Mouse (Mus musculus): ENCODE measurements around the gene Kcnq4. TPM values are rescaled to one million over a fixed set of nuclear protein-coding genes. Genes with fewer than 3 reads are reported as not detected.

The Kcnq4 gene
- polyA plus RNA-seq, 1 experiment: not detected

- H3K4me3 ChIP-seq (replicated peaks): no peak overlapping the region
- TF ChIP-seq TAL1 (IDR thresholded peaks at IDR 0.05; ENCODE audit: low read length): no peak
- no peaks in the 10 kb centered on the region for H3K9me3 ChIP-seq (ENCODE audit: control insufficient read depth, low read length)
- peaks cover 86% of the 10 kb centered on the region for H3K27me3 ChIP-seq (ENCODE audit: control insufficient read depth)
- peaks cover 22% of the 10 kb centered on the region for H3K4me1 ChIP-seq (ENCODE audit: control insufficient read depth)
- no peaks in the 10 kb centered on the region for H3K36me3 ChIP-seq (ENCODE audit: control insufficient read depth)
Observed at GRCm38 (mm10) chr4:120730146-120730545, 18.3 kb downstream of the Kcnq4 start.

GRCm38 (mm10) chr4:120729441-120729840, 19.0 kb downstream of the Kcnq4 start:
- TF ChIP-seq GATA1 (IDR thresholded peaks at IDR 0.05; ENCODE audit: low read length) (no peak), TAL1 (IDR thresholded peaks at IDR 0.05; ENCODE audit: low read length) (no peak)
- H3K4me3 ChIP-seq (replicated peaks): no peak overlapping the region
- H3K9me3 ChIP-seq (ENCODE audit: control insufficient read depth, low read length): no peaks in the 10 kb centered on the region
- H3K36me3 ChIP-seq (ENCODE audit: control insufficient read depth): no peaks in the 10 kb centered on the region
- H3K27me3 ChIP-seq (ENCODE audit: control insufficient read depth): peaks cover 91% of the 10 kb centered on the region
- peaks cover 22% of the 10 kb centered on the region for H3K4me1 ChIP-seq (ENCODE audit: control insufficient read depth)

GRCm38 (mm10) chr4:120727842-120728241, 20.6 kb downstream of the Kcnq4 start:
- H3K27me3 ChIP-seq (ENCODE audit: control insufficient read depth): peaks cover 88% of the 10 kb centered on the region
- TF ChIP-seq TAL1 (IDR thresholded peaks at IDR 0.05; ENCODE audit: low read length) (no peak), GATA1 (IDR thresholded peaks at IDR 0.05; ENCODE audit: low read length) (no peak)

GRCm38 (mm10) chr4:120726174-120726573, 22.2 kb downstream of the Kcnq4 start:
- H3K4me3 ChIP-seq (replicated peaks): no peak overlapping the region
- H3K9me3 ChIP-seq (ENCODE audit: control insufficient read depth, low read length): no peaks in the 10 kb centered on the region
- TF ChIP-seq GATA1 (IDR thresholded peaks at IDR 0.05; ENCODE audit: low read length): no peak
- no peak for TF ChIP-seq TAL1 (IDR thresholded peaks at IDR 0.05; ENCODE audit: low read length)
- no peaks in the 10 kb centered on the region for H3K36me3 ChIP-seq (ENCODE audit: control insufficient read depth)
- H3K27me3 ChIP-seq (ENCODE audit: control insufficient read depth): peaks cover 77% of the 10 kb centered on the region
- H3K4me1 ChIP-seq (ENCODE audit: control insufficient read depth): peaks cover 15% of the 10 kb centered on the region

More at GRCm38 (mm10) chr4:120727842-120728241, 20.6 kb downstream of the Kcnq4 start:
- no peak overlapping the region for H3K4me3 ChIP-seq (replicated peaks)
- H3K36me3 ChIP-seq (ENCODE audit: control insufficient read depth): no peaks in the 10 kb centered on the region
- no peaks in the 10 kb centered on the region for H3K9me3 ChIP-seq (ENCODE audit: control insufficient read depth, low read length)
- H3K4me1 ChIP-seq (ENCODE audit: control insufficient read depth): peaks cover 22% of the 10 kb centered on the region

- Histone ChIP-seq H3K9me3 (ENCODE audit: control insufficient read depth, low read length) (no peaks in the 10 kb centered on the region), H3K4me3 (replicated peaks) (no peak overlapping the region), H3K4me1 (ENCODE audit: control insufficient read depth) (peaks cover 9% of the 10 kb centered on the region), H3K36me3 (ENCODE audit: control insufficient read depth) (no peaks in the 10 kb centered on the region), H3K27me3 (ENCODE audit: control insufficient read depth) (peaks cover 73% of the 10 kb centered on the region)
- TF ChIP-seq TAL1 (IDR thresholded peaks at IDR 0.05; ENCODE audit: low read length): no peak
- TF ChIP-seq GATA1 (IDR thresholded peaks at IDR 0.05; ENCODE audit: low read length): no peak
Observed at GRCm38 (mm10) chr4:120725516-120726090, 22.8 kb downstream of the Kcnq4 start.

GRCm38 (mm10) chr4:120721574-120721973, 26.8 kb downstream of the Kcnq4 start:
- no peaks in the 10 kb centered on the region for H3K36me3 ChIP-seq (ENCODE audit: control insufficient read depth)
- TF ChIP-seq GATA1 (IDR thresholded peaks at IDR 0.05; ENCODE audit: low read length) (no peak), TAL1 (IDR thresholded peaks at IDR 0.05; ENCODE audit: low read length) (no peak)
- H3K27me3 ChIP-seq (ENCODE audit: control insufficient read depth): peaks cover 73% of the 10 kb centered on the region
- peaks cover 3% of the 10 kb centered on the region for H3K4me1 ChIP-seq (ENCODE audit: control insufficient read depth)
- H3K9me3 ChIP-seq (ENCODE audit: control insufficient read depth, low read length): peaks cover 2% of the 10 kb centered on the region; the same call in 1 of the 2 replicates
- no peak overlapping the region for H3K4me3 ChIP-seq (replicated peaks)

GRCm38 (mm10) chr4:120719152-120719551, 29.3 kb downstream of the Kcnq4 start:
- Histone ChIP-seq H3K4me1 (ENCODE audit: control insufficient read depth) (peaks cover 19% of the 10 kb centered on the region), H3K9me3 (ENCODE audit: control insufficient read depth, low read length) (peaks cover 2% of the 10 kb centered on the region; the same call in 1 of the 2 replicates), H3K27me3 (ENCODE audit: control insufficient read depth) (peaks cover 75% of the 10 kb centered on the region), H3K36me3 (ENCODE audit: control insufficient read depth) (no peaks in the 10 kb centered on the region), H3K4me3 (replicated peaks) (no peak overlapping the region)
- TF ChIP-seq GATA1 (IDR thresholded peaks at IDR 0.05; ENCODE audit: low read length) (no peak), TAL1 (IDR thresholded peaks at IDR 0.05; ENCODE audit: low read length) (no peak)

- H3K27me3 ChIP-seq (ENCODE audit: control insufficient read depth): peaks cover 64% of the 10 kb centered on the region
Observed at GRCm38 (mm10) chr4:120717591-120717990, 30.8 kb downstream of the Kcnq4 start.

GRCm38 (mm10) chr4:120716765-120717164, 31.6 kb downstream of the Kcnq4 start:
- TF ChIP-seq GATA1 (IDR thresholded peaks at IDR 0.05; ENCODE audit: low read length) (no peak), TAL1 (IDR thresholded peaks at IDR 0.05; ENCODE audit: low read length) (no peak)
- H3K4me3 ChIP-seq (replicated peaks): peak overlapping the region; percentile 23
- no peaks in the 10 kb centered on the region for H3K36me3 ChIP-seq (ENCODE audit: control insufficient read depth)
- H3K27me3 ChIP-seq (ENCODE audit: control insufficient read depth): peaks cover 64% of the 10 kb centered on the region
- peaks cover 2% of the 10 kb centered on the region; the same call in 1 of the 2 replicates for H3K9me3 ChIP-seq (ENCODE audit: control insufficient read depth, low read length)
- peaks cover 26% of the 10 kb centered on the region for H3K4me1 ChIP-seq (ENCODE audit: control insufficient read depth)

More at GRCm38 (mm10) chr4:120717591-120717990, 30.8 kb downstream of the Kcnq4 start:
- Histone ChIP-seq H3K9me3 (ENCODE audit: control insufficient read depth, low read length) (peaks cover 2% of the 10 kb centered on the region; the same call in 1 of the 2 replicates), H3K4me1 (ENCODE audit: control insufficient read depth) (peaks cover 26% of the 10 kb centered on the region), H3K36me3 (ENCODE audit: control insufficient read depth) (no peaks in the 10 kb centered on the region), H3K4me3 (replicated peaks) (no peak overlapping the region)
- TF ChIP-seq GATA1 (IDR thresholded peaks at IDR 0.05; ENCODE audit: low read length) (no peak), TAL1 (IDR thresholded peaks at IDR 0.05; ENCODE audit: low read length) (no peak)

Data from erythroblast, embryonic 14.5 days (primary cell).